Mouse (Mus musculus): ENCODE data around the gene Zswim8.

Gene Zswim8

GRCm38 (mm10) chr14:20707201-20708190, at the start of gene Zswim8:
Zswim8 (plus strand) TSS chr14:20707552.
- peak; percentile 78 for DNase-seq (ENCODE audit: low spot score)

GRCm38 (mm10) chr14:20658326-20658725, 49.0 kb upstream of the Zswim8 start:
- DNase-seq (ENCODE audit: low spot score): peak; percentile 48

GRCm38 (mm10) chr14:20658902-20659301, 48.5 kb upstream of the Zswim8 start:
- no peak for DNase-seq (ENCODE audit: low spot score)

- DNase-seq (ENCODE audit: low spot score): no peak
Measured at GRCm38 (mm10) chr14:20659687-20660086, 47.7 kb upstream of the Zswim8 start.

GRCm38 (mm10) chr14:20660827-20661660, 46.3 kb upstream of the Zswim8 start:
- peak; percentile 97 for DNase-seq (ENCODE audit: low spot score)

GRCm38 (mm10) chr14:20661661-20662331, 45.6 kb upstream of the Zswim8 start:
- DNase-seq (ENCODE audit: low spot score): no peak

GRCm38 (mm10) chr14:20662740-20663139, 44.6 kb upstream of the Zswim8 start:
- DNase-seq (ENCODE audit: low spot score): no peak

- no peak for DNase-seq (ENCODE audit: low spot score)
Measured at GRCm38 (mm10) chr14:20663601-20664000, 43.8 kb upstream of the Zswim8 start.

- DNase-seq (ENCODE audit: low spot score): no peak
Measured at GRCm38 (mm10) chr14:20664436-20664835, 42.9 kb upstream of the Zswim8 start.

- DNase-seq (ENCODE audit: low spot score): no peak
Measured at GRCm38 (mm10) chr14:20667469-20667868, 39.9 kb upstream of the Zswim8 start.

GRCm38 (mm10) chr14:20668154-20668810, 39.1 kb upstream of the Zswim8 start, which contains the start of gene Synpo2l:
Synpo2l (minus strand) TSS chr14:20668354.
- DNase-seq (ENCODE audit: low spot score): no peak

- DNase-seq (ENCODE audit: low spot score): peak; percentile 53
Measured at GRCm38 (mm10) chr14:20672990-20673389, 34.4 kb upstream of the Zswim8 start.

- no peak for DNase-seq (ENCODE audit: low spot score)
Measured at GRCm38 (mm10) chr14:20673735-20674063, 33.7 kb upstream of the Zswim8 start.

- DNase-seq (ENCODE audit: low spot score): peak; percentile 99
Measured at GRCm38 (mm10) chr14:20674064-20674833, 33.1 kb upstream of the Zswim8 start, which contains the start of gene Sec24c. Sec24c (plus strand) TSS chr14:20674308.

GRCm38 (mm10) chr14:20677906-20678305, 29.4 kb upstream of the Zswim8 start:
- no peak for DNase-seq (ENCODE audit: low spot score)

GRCm38 (mm10) chr14:20681742-20682141, 25.6 kb upstream of the Zswim8 start:
- DNase-seq (ENCODE audit: low spot score): no peak

- no peak for DNase-seq (ENCODE audit: low spot score)
Measured at GRCm38 (mm10) chr14:20682498-20682897, 24.9 kb upstream of the Zswim8 start.

- no peak for DNase-seq (ENCODE audit: low spot score)
Measured at GRCm38 (mm10) chr14:20686576-20686975, 20.8 kb upstream of the Zswim8 start.

GRCm38 (mm10) chr14:20689009-20689408, 18.3 kb upstream of the Zswim8 start:
- no peak for DNase-seq (ENCODE audit: low spot score)

- no peak for DNase-seq (ENCODE audit: low spot score)
Measured at GRCm38 (mm10) chr14:20691772-20692171, 15.6 kb upstream of the Zswim8 start.
